Mouse (Mus musculus) liver, embryonic 15.5 days (tissue): ENCODE results near the gene Olfr1358. TPM values are rescaled to one million over a fixed set of nuclear protein-coding genes. Genes with fewer than 3 reads are reported as not detected.
"Not testable (repeated sequence)": the region's sequence is repeated elsewhere in the genome, so short reads cannot be mapped to it uniquely, and the experiment has no call there.

ENCODE experiments used
- ATAC-seq: fragments of 200-750 bp; cut with Nextera tagmentation; 2 replicates; pipeline ENCODE4 v1.8.0; 2017; ENCODE audit warnings: moderate number of reproducible peaks, mild to moderate bottlenecking, moderate library complexity; ENCODE audit not compliant: insufficient read depth
- H3K27ac ChIP-seq: fragments of 300-500 bp; sonication (generic); replicated peaks from 2 replicates; pipeline ENCODE4 v1.5.1; 2015; ENCODE audit warnings: mild to moderate bottlenecking, inconsistent platforms
- H3K27me3 ChIP-seq: fragments of 300-500 bp; sonication (generic); 2 replicates; pipeline ENCODE4 v1.6.1; 2015; ENCODE audit warnings: mild to moderate bottlenecking, inconsistent platforms
- H3K36me3 ChIP-seq: fragments of 300-500 bp; sonication (generic); replicated peaks from 2 replicates; pipeline ENCODE4 v1.6.1; 2015; ENCODE audit warnings: moderate library complexity, mild to moderate bottlenecking, inconsistent platforms
- H3K4me1 ChIP-seq: fragments of 300-500 bp; sonication (generic); replicated peaks from 2 replicates; pipeline ENCODE4 v1.6.1; 2015; ENCODE audit warnings: inconsistent platforms
- H3K4me2 ChIP-seq: fragments of 300-500 bp; sonication (generic); 2 replicates; pipeline ENCODE4 v1.6.1; 2015; ENCODE audit warnings: moderate library complexity, mild to moderate bottlenecking, inconsistent platforms
- H3K4me3 ChIP-seq: fragments of 300-500 bp; sonication (generic); replicated peaks from 2 replicates; pipeline ENCODE4 v1.5.1; 2015; ENCODE audit warnings: mild to moderate bottlenecking, inconsistent platforms
- H3K9ac ChIP-seq: fragments of 300-500 bp; sonication (generic); 2 replicates; pipeline ENCODE4 v1.6.1; 2015; ENCODE audit warnings: moderate library complexity, mild to moderate bottlenecking, inconsistent platforms
- H3K9me3 ChIP-seq: fragments of 300-500 bp; sonication (generic); replicated peaks from 2 replicates; pipeline ENCODE4 v1.6.1; 2016; ENCODE audit warnings: inconsistent platforms
- WGBS: fragments of 180-500 bp; shearing (Covaris S2); methylation state at CpG from one replicate; pipeline ENCODE4 v1.1.7; 2015; ENCODE audit warnings: mixed read lengths; ENCODE audit not compliant: insufficient replicate concordance; 5-methylcytosine and 5-hydroxymethylcytosine counted together
- polyA plus RNA-seq: library from polyadenylated mRNA; unstranded; fragments of >200 nt; fragmentation: Nextera tagmentation; extraction: Ambion mirVana; gene quantifications from 2 replicates; pipeline ENCODE4 v1.2.1, GENCODE M21; 2015

The Olfr1358 gene
- not detected in 2 replicates for polyA plus RNA-seq

DNA sequence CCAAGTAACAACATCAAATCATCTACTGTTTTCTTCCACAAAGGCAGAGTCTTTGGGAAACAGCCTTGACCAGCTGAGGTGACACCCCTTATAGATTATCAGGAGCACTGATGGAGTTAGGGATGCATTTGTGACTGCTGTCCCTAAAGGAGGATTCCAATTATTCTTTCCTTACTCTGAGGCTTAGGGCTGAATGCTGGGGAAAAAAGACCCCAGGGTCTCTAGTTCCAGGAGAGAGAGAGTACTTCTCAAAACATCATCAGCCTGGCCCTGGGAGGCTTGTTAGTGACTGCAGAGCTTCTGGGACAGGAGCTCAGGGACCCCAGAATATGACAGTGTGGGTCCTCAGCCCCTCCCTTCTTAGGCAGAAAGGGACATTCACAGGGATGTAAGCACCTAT is at the start of gene Olfr1358:
TSS of gene Olfr1358 (plus strand) at position 301 of the 400 bp plus-strand sequence.
- H3K36me3 ChIP-seq, result no peaks in the 10 kb centered on the region
- no peak within 1 kb of the TSS for H3K4me3 ChIP-seq
- H3K4me2 ChIP-seq, result no peak within 1 kb of the TSS
- no peaks in the 10 kb centered on the region for H3K27me3 ChIP-seq
- no peak within 1 kb of the TSS for H3K9ac ChIP-seq
- no peaks in the 10 kb centered on the region for H3K9me3 ChIP-seq
- no peak within 1 kb of the TSS for H3K27ac ChIP-seq
- H3K4me1 ChIP-seq, result no peaks in the 10 kb centered on the region
- no peak for ATAC-seq

DNA sequence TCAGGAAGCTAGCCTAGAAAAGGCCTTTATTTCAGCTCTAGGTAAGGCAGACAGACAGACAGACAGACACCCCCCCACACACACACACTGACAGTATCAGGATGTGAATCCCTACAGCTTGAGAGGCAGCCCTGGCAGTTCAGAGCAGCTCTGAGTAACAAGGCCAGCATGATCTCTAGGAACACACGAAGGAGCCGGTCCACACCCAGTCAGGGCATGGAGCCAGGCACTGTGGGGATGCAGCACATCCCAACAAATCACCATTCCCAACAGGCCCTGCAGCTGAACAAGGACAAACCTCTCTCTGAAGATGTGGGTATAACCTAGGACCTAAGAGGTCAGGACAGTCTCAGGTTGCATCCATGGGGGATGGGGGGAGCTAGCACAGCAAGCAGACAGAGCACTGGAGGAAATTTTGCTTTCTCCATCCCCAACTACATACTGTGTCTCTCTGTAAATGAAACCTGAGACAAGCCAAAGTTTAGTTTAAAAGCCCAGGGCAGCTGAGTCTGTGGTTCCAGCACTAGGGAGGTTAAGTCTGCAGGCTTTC is 49.4 kb upstream of the Olfr1358 start:
- Histone ChIP-seq H3K4me1 (peaks cover 30% of the 10 kb centered on the region), H3K9me3 (no peaks in the 10 kb centered on the region), H3K4me3 (no peak overlapping the region), H3K36me3 (no peaks in the 10 kb centered on the region), H3K27ac (no peak overlapping the region), H3K27me3 (peaks cover 4% of the 10 kb centered on the region; the same call in 1 of the 2 replicates), H3K9ac (no peak overlapping the region), H3K4me2 (no peak overlapping the region)
- no peak for ATAC-seq
- 61% methylated on average over 2 of the region's 2 CpGs for WGBS

DNA sequence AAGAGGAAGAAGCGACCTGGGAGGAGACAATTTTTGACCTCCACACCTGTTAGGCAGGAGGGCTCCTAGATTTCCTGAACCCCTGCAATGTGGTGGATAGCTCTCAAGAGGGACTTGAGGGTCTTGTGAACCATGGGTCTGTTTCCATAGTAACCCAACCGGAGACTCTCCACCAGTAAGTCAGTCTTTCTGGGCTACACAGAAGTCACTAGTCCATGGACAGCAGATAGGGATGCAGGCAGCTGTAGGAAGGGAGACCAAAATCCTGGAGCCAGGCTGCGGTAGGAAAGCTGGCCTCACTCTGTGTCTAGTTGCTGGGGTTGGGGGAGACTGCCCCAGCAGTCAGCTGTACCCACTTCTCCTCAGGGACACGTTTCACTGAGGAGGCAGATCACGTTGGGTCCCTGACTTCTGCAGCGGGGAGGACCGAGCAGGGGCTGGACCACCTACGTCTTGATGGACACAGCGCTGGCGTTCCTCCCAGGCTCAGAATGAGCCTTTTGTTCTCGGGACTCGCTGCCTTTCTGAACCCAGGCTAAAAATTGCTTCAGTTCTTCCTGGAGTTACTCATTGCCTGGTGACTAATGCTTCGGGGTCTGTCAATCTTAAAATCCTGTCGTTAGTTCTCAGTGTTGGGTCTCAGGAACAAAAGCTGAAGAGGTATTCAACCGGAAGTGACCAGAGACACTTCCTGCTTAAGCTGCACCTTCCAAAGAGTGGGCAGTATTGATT is 46.5 kb upstream of the Olfr1358 start:
- Histone ChIP-seq H3K9ac (no peak overlapping the region), H3K4me1 (0 out of 2 replicates have a peak, but pooled peaks cover 2% of the 10 kb centered on the region), H3K36me3 (no peaks in the 10 kb centered on the region), H3K27ac (no peak overlapping the region), H3K4me3 (no peak overlapping the region), H3K27me3 (peaks cover 4% of the 10 kb centered on the region; the same call in 1 of the 2 replicates), H3K9me3 (no peaks in the 10 kb centered on the region), H3K4me2 (no peak overlapping the region)
- 27% methylated on average over 15 of the region's 15 CpGs for WGBS
- ATAC-seq, result no peak

DNA sequence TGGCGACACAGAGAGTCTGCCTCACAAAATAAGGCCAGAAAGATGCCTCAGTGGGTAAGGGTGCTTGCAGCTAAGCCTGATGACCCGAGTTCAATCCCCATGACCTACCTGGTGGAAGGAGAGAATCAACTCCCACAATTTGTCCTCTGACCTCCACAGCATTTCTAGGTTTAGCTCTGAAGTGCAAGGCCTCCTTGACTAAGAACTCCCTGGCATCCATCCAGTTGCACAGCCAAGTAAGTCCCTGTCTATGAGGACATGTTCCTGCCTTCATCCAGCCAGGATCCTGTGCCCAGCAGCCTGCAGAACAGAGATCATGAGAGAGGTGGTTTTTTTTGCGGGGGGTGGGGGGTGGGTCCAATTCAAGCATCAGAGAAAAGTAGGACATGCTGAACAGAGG is 45.2 kb upstream of the Olfr1358 start:
- no peaks in the 10 kb centered on the region for H3K9me3 ChIP-seq
- H3K4me1 ChIP-seq, result 0 out of 2 replicates have a peak, but pooled peaks cover 2% of the 10 kb centered on the region
- no peak overlapping the region for H3K9ac ChIP-seq
- WGBS, result 58% methylated on average over 3 of the region's 3 CpGs
- H3K4me2 ChIP-seq, result no peak overlapping the region
- H3K4me3 ChIP-seq, result no peak overlapping the region
- ATAC-seq, result no peak
- no peaks in the 10 kb centered on the region for H3K36me3 ChIP-seq
- H3K27ac ChIP-seq, result no peak overlapping the region
- peaks cover 4% of the 10 kb centered on the region; the same call in 1 of the 2 replicates for H3K27me3 ChIP-seq

DNA sequence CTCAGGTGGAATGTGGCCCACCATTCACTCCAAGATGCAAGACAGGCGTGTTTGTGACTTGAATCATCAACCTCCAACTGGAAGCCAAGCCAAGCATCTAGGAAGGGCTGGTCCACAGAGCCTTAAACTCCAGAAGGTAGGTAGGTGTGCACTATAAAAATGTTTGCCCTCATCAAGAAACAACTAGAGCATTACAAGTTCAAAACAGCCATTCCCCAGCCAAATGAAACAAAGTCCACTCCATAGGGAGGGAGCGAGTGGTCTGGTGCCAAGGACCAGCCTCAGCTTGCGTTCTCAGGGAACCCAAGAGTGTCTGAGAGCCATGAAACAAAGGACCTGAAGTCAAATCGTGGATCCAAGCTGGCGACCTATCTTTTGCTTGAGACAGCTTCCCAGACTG is 43.8 kb upstream of the Olfr1358 start:
- 42% methylated on average over 5 of the region's 5 CpGs for WGBS
- Histone ChIP-seq H3K36me3 (no peaks in the 10 kb centered on the region), H3K27me3 (peaks cover 4% of the 10 kb centered on the region; the same call in 1 of the 2 replicates), H3K4me2 (no peak overlapping the region), H3K9ac (no peak overlapping the region), H3K4me3 (no peak overlapping the region), H3K9me3 (no peaks in the 10 kb centered on the region), H3K4me1 (0 out of 2 replicates have a peak, but pooled peaks cover 2% of the 10 kb centered on the region), H3K27ac (no peak overlapping the region)
- ATAC-seq, result no peak

DNA sequence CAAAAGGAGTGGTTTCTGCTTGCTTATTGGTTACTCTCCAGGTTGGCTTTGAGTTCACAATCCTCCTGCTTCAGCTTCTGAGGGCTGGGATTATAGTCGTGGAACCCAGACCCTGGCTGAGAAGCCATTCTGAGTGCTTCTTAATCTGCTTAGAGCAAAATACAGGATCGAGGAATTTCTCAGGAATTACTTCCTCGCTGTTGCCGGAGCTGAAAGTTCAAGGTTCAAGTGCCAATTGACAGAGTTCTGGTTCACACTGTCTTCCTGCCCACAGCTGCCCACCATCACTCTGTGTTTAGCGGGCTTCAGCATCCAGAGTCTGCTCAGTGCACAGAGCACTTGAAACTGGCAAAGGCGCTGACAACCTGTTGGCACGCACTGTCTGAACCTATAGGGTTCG is 42.5 kb upstream of the Olfr1358 start:
- H3K4me2 ChIP-seq, result no peak overlapping the region
- H3K27me3 ChIP-seq, result peaks cover 4% of the 10 kb centered on the region; the same call in 1 of the 2 replicates
- 69% methylated on average over 8 of the region's 8 CpGs for WGBS
- no peaks in the 10 kb centered on the region for H3K36me3 ChIP-seq
- no peak for ATAC-seq
- no peak overlapping the region for H3K27ac ChIP-seq
- H3K4me1 ChIP-seq, result 0 out of 2 replicates have a peak, but pooled peaks cover 2% of the 10 kb centered on the region
- no peak overlapping the region for H3K9ac ChIP-seq
- H3K9me3 ChIP-seq, result no peaks in the 10 kb centered on the region
- no peak overlapping the region for H3K4me3 ChIP-seq

DNA sequence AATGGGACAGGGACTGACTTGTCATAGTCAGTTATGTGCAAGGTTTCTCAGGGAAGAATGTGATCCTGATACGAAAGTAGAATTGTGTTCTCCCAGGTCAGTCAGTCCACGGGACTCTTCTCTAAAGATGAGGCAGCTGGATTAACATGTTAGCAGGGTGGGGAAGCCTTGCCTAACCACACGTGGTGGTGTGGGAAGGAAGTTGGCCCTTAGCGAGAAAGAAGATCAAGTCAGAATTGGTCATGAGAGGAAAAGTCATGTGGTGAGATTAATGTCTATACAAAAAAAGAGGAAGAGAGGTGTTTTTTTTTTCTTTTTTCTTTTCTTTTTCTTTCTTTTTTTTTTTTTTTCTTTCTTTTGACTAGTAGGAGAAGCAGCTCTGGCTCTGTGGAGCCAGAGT is 40.4 kb upstream of the Olfr1358 start:
- Histone ChIP-seq H3K27me3 (no peaks in the 10 kb centered on the region), H3K27ac (no peak overlapping the region), H3K4me3 (no peak overlapping the region), H3K4me2 (no peak overlapping the region), H3K36me3 (no peaks in the 10 kb centered on the region), H3K9ac (no peak overlapping the region), H3K4me1 (peaks cover 7% of the 10 kb centered on the region), H3K9me3 (no peaks in the 10 kb centered on the region)
- no peak for ATAC-seq
- WGBS, result 18% methylated on average over 4 of the region's 4 CpGs

DNA sequence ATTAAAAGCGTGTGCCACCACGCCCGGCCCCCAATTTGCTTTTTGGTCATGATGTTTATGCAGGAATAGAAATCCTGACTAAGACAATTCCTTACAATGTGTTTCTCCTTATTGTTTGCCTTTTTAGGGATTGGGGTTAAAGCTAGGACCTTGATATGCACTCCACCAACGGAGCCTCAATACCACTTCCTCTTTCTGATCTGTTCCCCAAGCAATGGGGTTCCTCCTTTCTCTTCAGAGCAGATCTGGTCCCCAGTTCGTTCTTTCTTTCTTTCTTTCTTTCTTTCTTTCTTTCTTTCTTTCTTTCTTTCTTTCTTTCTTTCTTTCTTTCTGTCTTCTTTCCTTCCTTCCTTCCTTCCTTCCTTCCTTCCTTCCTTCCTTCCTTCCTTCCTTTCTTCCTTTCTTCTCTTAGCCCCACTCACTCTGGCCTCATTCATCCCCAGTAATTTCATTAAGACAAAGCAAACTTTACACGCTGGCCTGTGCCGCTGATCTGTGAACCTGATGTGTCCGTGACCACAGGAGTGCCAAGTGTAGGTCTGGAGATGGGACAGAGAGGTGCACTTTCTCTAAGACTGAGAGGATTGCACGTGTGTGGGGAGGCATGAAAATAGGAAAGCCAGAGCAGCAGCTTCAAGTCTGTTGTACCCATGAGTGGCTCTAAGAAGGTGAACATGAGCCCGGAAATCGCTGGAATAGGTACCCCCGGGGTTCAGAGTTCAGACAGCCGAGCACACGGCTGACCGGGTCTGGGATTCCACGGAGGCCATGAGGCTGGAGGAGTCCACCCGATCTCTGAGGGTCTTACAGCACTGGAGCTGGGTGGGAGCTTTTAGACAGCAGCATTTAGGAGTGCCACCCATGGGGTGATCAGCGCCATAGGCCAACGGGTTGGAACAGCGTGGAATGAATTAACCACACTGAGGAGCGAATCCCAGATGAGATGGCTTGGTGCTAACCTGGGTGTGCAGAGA is 36.0 kb upstream of the Olfr1358 start:
- H3K27me3 ChIP-seq, result no peaks in the 10 kb centered on the region
- H3K9me3 ChIP-seq, result no peaks in the 10 kb centered on the region
- H3K27ac ChIP-seq, result peak overlapping the region; percentile 29; the same call in 1 of the 2 replicates
- H3K9ac ChIP-seq, result peak overlapping the region; percentile 46
- WGBS, result 24% methylated on average over 21 of the region's 21 CpGs
- peak overlapping the region; percentile 89 for H3K4me2 ChIP-seq
- ATAC-seq, result no peak
- peaks cover 26% of the 10 kb centered on the region for H3K4me1 ChIP-seq
- H3K4me3 ChIP-seq, result peak overlapping the region; percentile 62
- H3K36me3 ChIP-seq, result no peaks in the 10 kb centered on the region

DNA sequence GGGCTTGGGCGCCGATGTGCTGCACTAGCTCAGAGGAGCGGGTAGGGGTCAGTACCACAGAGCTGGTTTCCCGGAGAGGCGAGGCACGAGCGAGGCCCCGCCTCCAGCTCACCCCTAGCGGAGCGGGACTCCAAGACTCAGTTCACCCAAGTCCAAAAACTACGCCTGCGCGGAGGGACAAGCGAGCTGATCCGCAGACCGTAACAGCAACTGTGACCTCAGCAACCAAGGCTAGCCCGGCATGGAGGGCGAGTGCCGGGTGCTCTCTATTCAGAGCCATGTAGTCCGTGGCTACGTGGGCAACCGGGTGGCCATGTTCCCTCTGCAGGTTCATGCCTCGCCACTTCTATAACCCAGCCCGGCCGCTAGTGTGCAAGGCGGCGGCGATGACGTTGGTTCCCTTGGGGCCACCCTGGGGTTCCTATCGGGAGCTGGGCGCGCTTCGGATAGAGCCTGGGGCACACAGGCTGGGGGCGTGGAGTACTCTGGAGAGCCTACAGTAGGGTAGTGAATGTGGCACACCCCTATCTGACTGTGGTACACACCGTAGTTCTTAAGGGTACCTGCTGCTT is 35.2 kb upstream of the Olfr1358 start:
- ATAC-seq, result peak; percentile 90
- WGBS, result under 1% methylated on average over 35 of the region's 35 CpGs
- peaks cover 26% of the 10 kb centered on the region for H3K4me1 ChIP-seq
- H3K27ac ChIP-seq, result 0 out of 2 replicates have a peak overlapping the region, but pooled peaks have one; percentile 29
- peak overlapping the region; percentile 89 for H3K4me2 ChIP-seq
- H3K36me3 ChIP-seq, result no peaks in the 10 kb centered on the region
- peak overlapping the region; percentile 46 for H3K9ac ChIP-seq
- peaks cover 6% of the 10 kb centered on the region for H3K27me3 ChIP-seq
- H3K4me3 ChIP-seq, result peak overlapping the region; percentile 62
- no peaks in the 10 kb centered on the region for H3K9me3 ChIP-seq

DNA sequence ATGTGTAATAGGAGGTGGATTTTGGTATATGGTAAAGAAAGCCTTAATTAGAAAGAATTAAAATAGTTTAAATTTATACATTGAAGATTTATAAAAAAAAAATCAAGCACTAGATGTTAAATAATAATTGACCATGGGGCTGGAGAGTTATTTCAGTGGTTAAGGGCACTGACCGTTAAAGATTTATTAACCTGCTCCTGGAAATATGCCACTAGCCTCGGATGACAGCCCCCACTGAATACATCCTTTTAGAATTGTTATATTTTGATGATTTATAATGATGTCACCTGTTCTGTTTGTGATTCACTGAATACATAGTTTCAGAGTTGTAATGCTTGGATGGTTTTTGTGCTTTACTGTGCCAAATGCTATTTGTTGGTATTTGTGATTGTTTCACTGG is 31.9 kb upstream of the Olfr1358 start:
- not testable (repeated sequence) for ATAC-seq, H3K4me2 ChIP-seq
- WGBS, result 61% methylated on average over 2 of the region's 2 CpGs

More for the DNA sequence above, 31.9 kb upstream of the Olfr1358 start:
- H3K4me3 ChIP-seq, H3K9me3 ChIP-seq, H3K36me3 ChIP-seq, H3K9ac ChIP-seq, H3K27ac ChIP-seq, H3K27me3 ChIP-seq: not testable (repeated sequence)
- peaks cover 30% of the 10 kb centered on the region for H3K4me1 ChIP-seq
